Mouse (Mus musculus): Measurements from ENCODE around the gene Pfdn4. TPM values are rescaled to one million over a fixed set of nuclear protein-coding genes. Genes with fewer than 3 reads are reported as not detected.

Gene Pfdn4
- 26.4 and 30.0 TPM in 2 replicates for polyA plus RNA-seq (2012; rRNA removed)

GRCm38 (mm10) chr2:170496154-170496930 lies at the start of gene Pfdn4:
Gene Pfdn4, plus strand, starts transcription at chr2:170496428.

GRCm38 (mm10) chr2:170497091-170497566 lies 901 bp downstream of the Pfdn4 start, which contains the start of gene Cyp24a1:
Gene Cyp24a1, minus strand, starts transcription at chr2:170497145.

Other genes starting within 250 kb of the Pfdn4 start
- 4.0 and 4.6 TPM in 2 replicates for gene Bcas1, start 68.6 kb upstream of the Pfdn4 start, polyA plus RNA-seq (2012; rRNA removed)
- gene Cyp24a1, start 717 bp downstream of the Pfdn4 start, polyA plus RNA-seq (2012; rRNA removed): under 0.01 TPM in 1 of 2 replicates, not detected in the other
- gene 4930470P17Rik, start 105.6 kb downstream of the Pfdn4 start, polyA plus RNA-seq (2012; rRNA removed): not detected in 2 replicates
- 0.18 and 0.23 TPM in 2 replicates for gene Dok5, start 235.4 kb downstream of the Pfdn4 start, polyA plus RNA-seq (2012; rRNA removed)